Mouse (Mus musculus) hindbrain, embryonic 13.5 days (tissue): ENCODE data around the gene Aldh3a1. TPM values are rescaled to one million over a fixed set of nuclear protein-coding genes. Genes with fewer than 3 reads are reported as not detected.

ENCODE experiments used
- ATAC-seq: fragments of 200-750 bp; cut with Nextera tagmentation; 2 replicates; pipeline ENCODE4 v1.8.0; 2017; ENCODE audit warnings: moderate TSS enrichment; ENCODE audit not compliant: low FRiP score
- H3K27ac ChIP-seq: fragments of 300-500 bp; sonication (generic); 2 replicates; pipeline ENCODE4 v1.5.1; 2015; ENCODE audit warnings: inconsistent platforms, mild to moderate bottlenecking, moderate library complexity
- H3K27me3 ChIP-seq: fragments of 300-500 bp; sonication (generic); 2 replicates; pipeline ENCODE4 v1.6.1; 2015; ENCODE audit warnings: mild to moderate bottlenecking, inconsistent platforms
- H3K36me3 ChIP-seq: fragments of 300-500 bp; sonication (generic); 2 replicates; pipeline ENCODE4 v1.6.1; 2015; ENCODE audit warnings: mild to moderate bottlenecking, inconsistent platforms
- H3K4me1 ChIP-seq: fragments of 300-500 bp; sonication (generic); replicated peaks from 2 replicates; pipeline ENCODE4 v1.6.1; 2015; ENCODE audit warnings: inconsistent platforms
- H3K4me2 ChIP-seq: fragments of 300-500 bp; sonication (generic); 2 replicates; pipeline ENCODE4 v1.6.1; 2015; ENCODE audit warnings: inconsistent platforms, mild to moderate bottlenecking, moderate library complexity
- H3K4me3 ChIP-seq: fragments of 300-500 bp; sonication (generic); 2 replicates; pipeline ENCODE4 v1.5.1; 2015; ENCODE audit warnings: mild to moderate bottlenecking, inconsistent platforms
- H3K9ac ChIP-seq: fragments of 300-500 bp; sonication (generic); 2 replicates; pipeline ENCODE4 v1.6.1; 2015; ENCODE audit warnings: mild to moderate bottlenecking, inconsistent platforms
- H3K9me3 ChIP-seq: fragments of 300-500 bp; sonication (generic); 2 replicates; pipeline ENCODE4 v1.6.1; 2016; ENCODE audit warnings: inconsistent platforms
- WGBS: fragments of 180-500 bp; shearing (Covaris S2); methylation state at CpG from one replicate; pipeline ENCODE4 v1.1.7; 2015; 5-methylcytosine and 5-hydroxymethylcytosine counted together
- polyA plus RNA-seq: library from polyadenylated mRNA; unstranded; fragments of >200 nt; fragmentation: Nextera tagmentation; extraction: Ambion mirVana; gene quantifications from 2 replicates; pipeline ENCODE4 v1.2.1, GENCODE M21; 2015

Aldh3a1 gene
- polyA plus RNA-seq, 1 experiment from 2014 or later = not detected

- Histone ChIP-seq H3K4me3 (no peak overlapping the region), H3K4me2 (no peak overlapping the region), H3K9ac (no peak overlapping the region), H3K36me3 (no peaks in the 10 kb centered on the region), H3K4me1 (0 out of 2 replicates have a peak, but pooled peaks cover 4% of the 10 kb centered on the region), H3K27ac (no peak overlapping the region), H3K9me3 (no peaks in the 10 kb centered on the region), H3K27me3 (no peaks in the 10 kb centered on the region)
- no peak for ATAC-seq
- WGBS = 78% methylated on average over 4 of the region's 4 CpGs
Measured at GRCm38 (mm10) chr11:61199620-61200362, 7.5 kb upstream of the Aldh3a1 start.

- Histone ChIP-seq H3K4me1 (0 out of 2 replicates have a peak, but pooled peaks cover 4% of the 10 kb centered on the region), H3K9ac (no peak overlapping the region), H3K27ac (no peak overlapping the region), H3K27me3 (no peaks in the 10 kb centered on the region), H3K4me2 (no peak overlapping the region), H3K4me3 (no peak overlapping the region), H3K36me3 (no peaks in the 10 kb centered on the region), H3K9me3 (no peaks in the 10 kb centered on the region)
- WGBS = 66% methylated on average over 6 of the region's 6 CpGs
- no peak for ATAC-seq
Measured at GRCm38 (mm10) chr11:61202186-61202585, 5.2 kb upstream of the Aldh3a1 start.

GRCm38 (mm10) chr11:61202810-61203209, 4.5 kb upstream of the Aldh3a1 start:
- Histone ChIP-seq H3K4me2 (no peak overlapping the region), H3K27me3 (no peaks in the 10 kb centered on the region), H3K4me3 (no peak overlapping the region), H3K36me3 (no peaks in the 10 kb centered on the region), H3K4me1 (0 out of 2 replicates have a peak, but pooled peaks cover 4% of the 10 kb centered on the region), H3K9ac (no peak overlapping the region), H3K9me3 (no peaks in the 10 kb centered on the region), H3K27ac (no peak overlapping the region)
- ATAC-seq = no peak
- 77% methylated on average over 2 of the region's 2 CpGs for WGBS

- WGBS = 95% methylated on average over 10 of the region's 10 CpGs
- Histone ChIP-seq H3K9me3 (no peaks in the 10 kb centered on the region), H3K4me2 (no peak overlapping the region), H3K36me3 (no peaks in the 10 kb centered on the region), H3K4me3 (no peak overlapping the region), H3K4me1 (0 out of 2 replicates have a peak, but pooled peaks cover 4% of the 10 kb centered on the region), H3K27ac (no peak overlapping the region), H3K27me3 (no peaks in the 10 kb centered on the region), H3K9ac (no peak overlapping the region)
- no peak for ATAC-seq
Measured at GRCm38 (mm10) chr11:61205167-61205950, 2.0 kb upstream of the Aldh3a1 start.

DNA sequence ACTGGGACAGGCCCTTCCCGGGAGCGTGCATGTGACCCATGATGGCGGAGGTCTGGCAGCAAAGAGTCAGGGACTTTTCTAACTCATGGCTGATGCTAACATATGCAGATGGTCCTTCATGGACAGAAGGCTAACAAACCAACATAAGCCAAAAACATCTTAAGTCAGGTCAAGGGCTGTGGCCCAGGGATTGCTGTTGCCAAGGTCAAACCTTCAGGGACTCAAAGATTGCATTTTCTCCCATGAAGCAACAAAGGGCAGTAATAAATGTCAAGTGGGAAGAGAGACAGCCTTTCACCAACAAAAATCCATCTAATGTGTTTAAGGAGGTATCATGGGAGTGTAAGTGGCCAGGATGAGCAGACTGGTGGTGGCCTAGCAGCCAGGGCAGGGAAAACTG, 1.2 kb upstream of the Aldh3a1 start:
- Histone ChIP-seq H3K36me3 (no peaks in the 10 kb centered on the region), H3K27me3 (0 out of 2 replicates have a peak, but pooled peaks cover 4% of the 10 kb centered on the region), H3K9ac (no peak overlapping the region), H3K4me1 (0 out of 2 replicates have a peak, but pooled peaks cover 4% of the 10 kb centered on the region), H3K9me3 (no peaks in the 10 kb centered on the region), H3K27ac (no peak overlapping the region), H3K4me3 (no peak overlapping the region), H3K4me2 (no peak overlapping the region)
- 98% methylated on average over 3 of the region's 3 CpGs for WGBS
- ATAC-seq = no peak

- no peaks in the 10 kb centered on the region for H3K36me3 ChIP-seq
- no peaks in the 10 kb centered on the region for H3K4me1 ChIP-seq
- no peak overlapping the region for H3K4me3 ChIP-seq
- H3K4me2 ChIP-seq = no peak overlapping the region
- H3K9ac ChIP-seq = no peak overlapping the region
- H3K27ac ChIP-seq = no peak overlapping the region
- 84% methylated on average over 10 of the region's 10 CpGs for WGBS
- ATAC-seq = no peak
- H3K27me3 ChIP-seq = peaks cover 23% of the 10 kb centered on the region; the same call in 1 of the 2 replicates
- no peaks in the 10 kb centered on the region for H3K9me3 ChIP-seq
Measured at GRCm38 (mm10) chr11:61208316-61208715, 979 bp downstream of the Aldh3a1 start.

GRCm38 (mm10) chr11:61212102-61212501, 4.8 kb downstream of the Aldh3a1 start:
- Histone ChIP-seq H3K27me3 (peaks cover 27% of the 10 kb centered on the region; the same call in 1 of the 2 replicates), H3K4me1 (no peaks in the 10 kb centered on the region), H3K4me2 (no peak overlapping the region), H3K9ac (no peak overlapping the region), H3K4me3 (no peak overlapping the region), H3K36me3 (no peaks in the 10 kb centered on the region), H3K9me3 (no peaks in the 10 kb centered on the region), H3K27ac (no peak overlapping the region)
- ATAC-seq = no peak
- 38% methylated on average over 20 of the region's 20 CpGs for WGBS

GRCm38 (mm10) chr11:61215936-61216335, 8.6 kb downstream of the Aldh3a1 start:
- 92% methylated on average over 3 of the region's 3 CpGs for WGBS
- Histone ChIP-seq H3K9me3 (no peaks in the 10 kb centered on the region), H3K27ac (no peak overlapping the region), H3K4me1 (no peaks in the 10 kb centered on the region), H3K27me3 (peaks cover 24% of the 10 kb centered on the region; the same call in 1 of the 2 replicates), H3K4me3 (no peak overlapping the region), H3K9ac (no peak overlapping the region), H3K36me3 (no peaks in the 10 kb centered on the region), H3K4me2 (no peak overlapping the region)
- ATAC-seq = no peak

- WGBS = 77% methylated on average over 9 of the region's 9 CpGs
- no peak for ATAC-seq
Measured at GRCm38 (mm10) chr11:61220156-61220881, 13.0 kb downstream of the Aldh3a1 start.

DNA sequence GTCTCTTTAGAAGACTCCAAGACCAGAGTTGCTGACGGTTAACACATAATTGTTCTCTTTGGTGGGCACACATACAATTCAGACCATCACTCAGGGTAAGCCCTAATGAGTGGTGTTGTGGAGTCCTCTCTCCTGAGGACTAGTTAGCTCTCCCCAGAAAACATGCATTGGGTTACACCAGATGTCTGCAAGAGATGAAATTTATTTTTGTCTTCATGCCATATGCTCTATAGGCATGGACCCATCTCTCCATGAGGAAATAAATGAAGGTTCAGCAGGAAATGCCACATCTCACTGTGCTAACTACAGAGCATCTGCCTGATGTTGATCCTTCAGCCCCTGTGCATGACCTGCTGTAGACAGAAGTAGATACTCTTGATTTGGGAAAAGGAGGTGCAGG, 14.7 kb downstream of the Aldh3a1 start:
- Histone ChIP-seq H3K36me3 (no peaks in the 10 kb centered on the region), H3K27me3 (no peaks in the 10 kb centered on the region), H3K9ac (no peak overlapping the region), H3K4me2 (no peak overlapping the region), H3K4me3 (no peak overlapping the region), H3K9me3 (no peaks in the 10 kb centered on the region), H3K27ac (no peak overlapping the region), H3K4me1 (no peaks in the 10 kb centered on the region; the same call in 1 of the 2 replicates)
- no peak for ATAC-seq
- WGBS = 81% methylated on average over 1 of the region's 1 CpGs

More at GRCm38 (mm10) chr11:61220156-61220881, 13.0 kb downstream of the Aldh3a1 start:
- no peak overlapping the region for H3K27ac ChIP-seq
- H3K4me1 ChIP-seq = no peaks in the 10 kb centered on the region
- no peak overlapping the region for H3K4me3 ChIP-seq
- no peaks in the 10 kb centered on the region for H3K9me3 ChIP-seq
- H3K36me3 ChIP-seq = no peaks in the 10 kb centered on the region
- H3K4me2 ChIP-seq = no peak overlapping the region
- H3K27me3 ChIP-seq = no peaks in the 10 kb centered on the region
- no peak overlapping the region for H3K9ac ChIP-seq

DNA sequence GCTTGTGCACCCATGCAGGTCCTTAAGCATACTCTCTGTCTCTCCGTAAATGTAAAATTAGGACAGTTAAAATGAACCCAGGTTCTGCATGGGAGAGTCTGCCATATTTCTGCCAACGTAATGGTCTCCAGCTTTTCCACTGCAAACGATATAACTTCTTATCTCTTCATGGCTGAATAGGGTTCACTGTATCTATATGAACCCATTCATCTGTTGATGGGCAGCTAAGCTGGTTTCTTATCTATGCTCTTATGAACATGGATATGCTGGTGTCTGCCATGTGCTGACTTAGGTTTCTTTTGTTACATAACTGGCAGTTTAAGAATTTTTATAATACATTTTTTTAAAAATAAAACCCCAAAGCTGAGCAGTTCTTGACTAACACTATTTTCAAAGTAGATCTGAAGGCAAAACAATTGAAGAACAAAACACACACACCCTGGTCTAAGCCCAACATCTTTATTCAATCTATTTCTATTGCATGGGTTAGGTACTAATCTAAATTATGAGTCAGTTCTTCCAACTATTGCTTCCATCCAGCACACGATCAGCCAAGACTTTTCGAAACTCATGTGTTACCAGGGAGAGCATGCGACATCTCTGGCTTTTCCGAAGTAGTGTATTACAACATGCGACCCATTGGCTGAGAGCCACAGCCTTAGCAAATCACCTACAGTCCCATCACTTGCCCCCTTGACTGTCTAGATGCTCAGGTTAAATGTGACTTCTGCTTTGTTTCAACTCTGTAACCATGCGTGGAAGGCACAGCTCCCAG, 15.8 kb downstream of the Aldh3a1 start:
- no peak overlapping the region for H3K4me3 ChIP-seq
- no peak overlapping the region for H3K9ac ChIP-seq
- H3K9me3 ChIP-seq = no peaks in the 10 kb centered on the region
- ATAC-seq = no peak
- no peaks in the 10 kb centered on the region for H3K36me3 ChIP-seq
- H3K4me2 ChIP-seq = no peak overlapping the region
- H3K4me1 ChIP-seq = no peaks in the 10 kb centered on the region; the same call in 1 of the 2 replicates
- no peak overlapping the region for H3K27ac ChIP-seq
- 93% methylated on average over 9 of the region's 9 CpGs for WGBS
- no peaks in the 10 kb centered on the region for H3K27me3 ChIP-seq
